Mouse (Mus musculus) limb, embryonic 14.5 days (tissue): ENCODE results near the gene Bhlhe40. TPM values are rescaled to one million over a fixed set of nuclear protein-coding genes. Genes with fewer than 3 reads are reported as not detected.
A peak's percentile ranks its signal among the peaks of the same experiment; 100 is the strongest.

ENCODE experiments used
- ATAC-seq: fragments of 200-750 bp; cut with Nextera tagmentation; 2 replicates; pipeline ENCODE4 v1.8.0; 2017; ENCODE audit warnings: low read depth, moderate number of reproducible peaks, moderate TSS enrichment; ENCODE audit not compliant: low FRiP score
- DNase-seq: peaks from one replicate; pipeline ENCODE4 v3.0.0-alpha.2; 2015; ENCODE audit warnings: low spot score
- H3K27ac ChIP-seq: fragments of 300-500 bp; sonication (generic); replicated peaks from 2 replicates; pipeline ENCODE4 v1.5.1; 2014; ENCODE audit warnings: low read depth, mild to moderate bottlenecking, low read length, moderate library complexity, mixed read lengths
- H3K27me3 ChIP-seq: fragments of 300-500 bp; sonication (generic); 2 replicates; pipeline ENCODE4 v1.6.1; 2014; ENCODE audit warnings: low read length, mixed read lengths; ENCODE audit not compliant: control insufficient read depth, insufficient read depth
- H3K36me3 ChIP-seq: fragments of 300-500 bp; sonication (generic); 2 replicates; pipeline ENCODE4 v1.6.1; 2014; ENCODE audit warnings: mild to moderate bottlenecking, low read length, moderate library complexity, mixed read lengths; ENCODE audit not compliant: control insufficient read depth, insufficient read depth
- H3K4me1 ChIP-seq: fragments of 300-500 bp; sonication (generic); 2 replicates; pipeline ENCODE4 v1.6.1; 2014; ENCODE audit warnings: antibody characterized with exemption, low read length, mixed read lengths; ENCODE audit not compliant: control insufficient read depth, insufficient read depth
- H3K4me2 ChIP-seq: fragments of 300-500 bp; sonication (generic); replicated peaks from 2 replicates; pipeline ENCODE4 v1.6.1; 2014; ENCODE audit warnings: low read depth, mild to moderate bottlenecking, low read length, moderate library complexity; ENCODE audit not compliant: severe bottlenecking
- H3K4me3 ChIP-seq: fragments of 300-500 bp; sonication (generic); replicated peaks from 2 replicates; pipeline ENCODE4 v1.5.1; 2014; ENCODE audit warnings: low read length
- H3K9ac ChIP-seq: fragments of 300-500 bp; sonication (generic); 2 replicates; pipeline ENCODE4 v1.6.1; 2014; ENCODE audit warnings: mild to moderate bottlenecking, low read depth, low read length, moderate library complexity; ENCODE audit not compliant: severe bottlenecking
- H3K9me3 ChIP-seq: fragments of 300-500 bp; sonication (generic); 2 replicates; pipeline ENCODE4 v1.6.1; 2016; ENCODE audit warnings: low read length; ENCODE audit not compliant: control insufficient read depth
- POLR2A ChIP-seq: fragments of 200-500 bp; IDR thresholded peaks from 2 replicates; pipeline ENCODE4 v1.8.0; 2012; ENCODE audit warnings: inconsistent platforms, mild to moderate bottlenecking, moderate library complexity, borderline replicate concordance; ENCODE audit not compliant: insufficient read depth, insufficient read length; ENCODE audit errors: extremely low read depth
- WGBS: fragments of 180-500 bp; shearing (Covaris S2); extraction: QIAGEN DNeasy Blood & Tissue Kit; methylation state at CpG from one replicate; pipeline ENCODE4 v1.1.7; 2014; 5-methylcytosine and 5-hydroxymethylcytosine counted together
- polyA plus RNA-seq, 2 experiments: library from polyadenylated mRNA; depleted of rRNA in 1 of 2; stranded (reverse) in 1 of 2; unstranded in 1 of 2; fragments of >200 nt; fragmentation: Nextera tagmentation in 1 of 2; extraction: Ambion mirVana in 1 of 2; gene quantifications; 2 replicates each; pipeline versions ENCODE4 v1.2.1 to v1.2.3; 2012 to 2014

Bhlhe40 gene
- polyA plus RNA-seq, 2 experiments: 11.9 to 31.7 TPM

DNA sequence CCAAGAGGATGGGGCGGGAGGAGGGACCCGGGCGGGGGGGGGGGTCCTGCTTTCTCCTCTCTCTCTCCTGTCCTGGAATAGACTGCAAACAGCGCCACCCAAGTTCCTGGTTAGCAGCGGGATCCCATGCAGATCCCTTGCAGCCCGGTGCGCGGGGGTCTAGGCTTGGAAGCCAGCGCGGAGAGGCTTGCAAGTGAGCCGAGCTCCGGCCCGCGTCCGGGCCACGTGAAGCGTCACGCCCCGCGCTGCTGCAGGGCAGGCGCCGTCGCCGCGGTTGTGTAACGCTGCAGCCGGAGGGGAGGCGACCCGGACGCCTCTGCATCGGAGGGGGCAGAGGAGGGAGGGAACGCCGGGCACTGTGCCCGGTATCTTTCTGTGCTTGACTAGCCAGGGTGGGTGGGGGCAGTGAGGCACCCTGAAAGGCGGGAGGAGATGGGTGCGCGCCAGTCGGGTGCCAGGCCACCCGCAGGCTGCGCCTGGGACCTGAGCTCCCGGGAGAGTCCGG, 1.2 kb upstream of the Bhlhe40 start:
- under 1% methylated on average over 24 of the region's 42 CpGs for WGBS
- peak; percentile 84 for DNase-seq
- 0 out of 2 replicates have a peak, but pooled peaks have one; percentile 33 for TF ChIP-seq POLR2A
- H3K27me3 ChIP-seq: no peaks in the 10 kb centered on the region; the same call in 1 of the 2 replicates
- no peaks in the 10 kb centered on the region for H3K9me3 ChIP-seq
- peaks cover 15% of the 10 kb centered on the region; the same call in 1 of the 2 replicates for H3K4me1 ChIP-seq
- H3K4me2 ChIP-seq: peak overlapping the region; percentile 94
- ATAC-seq: peak; percentile 71
- H3K36me3 ChIP-seq: no peaks in the 10 kb centered on the region
- peak overlapping the region; percentile 60 for H3K4me3 ChIP-seq
- peak overlapping the region; percentile 90 for H3K27ac ChIP-seq
- H3K9ac ChIP-seq: peak overlapping the region; percentile 70

DNA sequence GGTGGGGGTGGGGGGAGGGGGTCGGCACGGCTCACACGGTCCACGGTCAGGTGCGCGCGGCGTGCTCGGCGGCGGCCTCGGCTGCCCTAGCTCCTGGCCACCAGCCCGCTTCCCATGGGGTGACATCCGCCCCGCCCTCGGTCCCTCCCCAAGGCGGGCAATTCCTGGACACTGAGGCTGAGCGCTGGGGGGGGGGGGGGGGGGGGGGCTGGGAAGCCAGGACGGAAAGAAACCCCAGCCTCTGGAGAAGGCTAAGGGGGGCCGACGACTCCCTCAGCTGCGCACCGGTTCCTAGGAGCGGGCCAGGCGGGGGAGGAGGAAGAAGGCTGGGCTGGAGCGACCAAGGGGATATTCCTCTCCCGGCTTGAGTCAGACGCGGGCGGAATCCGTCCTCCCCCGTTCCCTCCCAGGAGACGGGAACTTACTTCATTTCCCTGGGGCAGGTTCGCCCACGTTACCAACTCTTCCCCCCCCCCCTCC, 663 bp upstream of the Bhlhe40 start:
- peaks cover 15% of the 10 kb centered on the region; the same call in 1 of the 2 replicates for H3K4me1 ChIP-seq
- no peaks in the 10 kb centered on the region for H3K9me3 ChIP-seq
- 0 out of 2 replicates have a peak, but pooled peaks cover 3% of the 10 kb centered on the region for H3K36me3 ChIP-seq
- no peak for TF ChIP-seq POLR2A
- WGBS: 0% methylated on average over 9 of the region's 35 CpGs
- DNase-seq: peak; percentile 79
- H3K4me3 ChIP-seq: peak overlapping the region; percentile 60
- H3K27ac ChIP-seq: peak overlapping the region; percentile 90
- no peaks in the 10 kb centered on the region; the same call in 1 of the 2 replicates for H3K27me3 ChIP-seq
- H3K9ac ChIP-seq: peak overlapping the region; percentile 70
- peak; percentile 71 for ATAC-seq
- H3K4me2 ChIP-seq: peak overlapping the region; percentile 94

DNA sequence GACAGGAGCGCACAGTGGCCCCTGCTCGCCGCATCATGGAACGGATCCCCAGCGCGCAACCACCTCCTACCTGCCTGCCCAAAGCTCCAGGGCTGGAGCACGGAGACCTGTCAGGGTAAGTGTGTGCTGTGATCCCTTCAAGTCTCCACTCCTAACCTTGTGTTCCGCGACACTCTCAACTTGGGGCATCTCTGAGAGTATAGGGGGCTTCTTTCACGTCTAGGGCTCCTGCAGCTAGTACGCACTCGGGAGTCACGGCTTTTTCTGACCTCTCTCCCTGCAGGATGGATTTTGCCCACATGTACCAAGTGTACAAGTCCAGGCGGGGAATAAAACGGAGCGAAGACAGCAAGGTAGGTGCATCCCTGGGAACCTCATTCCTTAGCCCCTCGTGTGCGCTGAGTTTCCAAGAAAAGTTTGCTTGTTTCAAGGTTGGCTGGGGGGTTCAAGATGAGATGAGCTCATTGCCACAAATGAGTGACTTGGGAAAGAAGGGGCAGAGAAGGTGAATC, 505 bp downstream of the Bhlhe40 start:
- peaks cover 15% of the 10 kb centered on the region; the same call in 1 of the 2 replicates for H3K4me1 ChIP-seq
- peak overlapping the region; percentile 74 for H3K27ac ChIP-seq
- peak overlapping the region; percentile 94 for H3K4me2 ChIP-seq
- TF ChIP-seq POLR2A: no peak
- H3K4me3 ChIP-seq: peak overlapping the region; percentile 60
- no peaks in the 10 kb centered on the region for H3K9me3 ChIP-seq
- H3K9ac ChIP-seq: peak overlapping the region; percentile 70
- H3K27me3 ChIP-seq: no peaks in the 10 kb centered on the region; the same call in 1 of the 2 replicates
- WGBS: under 1% methylated on average over 18 of the region's 18 CpGs
- no peak for ATAC-seq
- no peak for DNase-seq
- H3K36me3 ChIP-seq: peaks cover 14% of the 10 kb centered on the region

DNA sequence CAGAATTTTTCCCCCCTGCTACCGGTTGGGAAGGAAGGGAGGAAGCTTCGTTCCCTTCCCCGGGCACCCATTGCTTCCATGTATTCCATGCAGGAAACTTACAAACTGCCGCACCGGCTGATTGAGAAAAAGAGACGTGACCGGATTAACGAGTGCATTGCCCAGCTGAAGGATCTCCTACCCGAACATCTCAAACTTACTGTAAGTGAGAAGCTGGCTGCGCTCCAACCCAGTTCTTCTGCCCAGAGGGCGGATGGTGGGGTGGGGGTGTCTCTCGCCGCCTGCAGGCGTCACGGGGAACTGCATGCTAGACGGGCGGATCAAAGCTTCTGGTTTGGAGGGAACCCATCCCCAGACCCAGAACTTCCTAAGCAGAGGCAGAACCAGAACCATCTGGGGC, 983 bp downstream of the Bhlhe40 start:
- Histone ChIP-seq H3K27me3 (no peaks in the 10 kb centered on the region; the same call in 1 of the 2 replicates), H3K36me3 (peaks cover 16% of the 10 kb centered on the region), H3K27ac (no peak overlapping the region), H3K4me3 (peak overlapping the region; percentile 60), H3K9me3 (no peaks in the 10 kb centered on the region), H3K4me1 (peaks cover 15% of the 10 kb centered on the region; the same call in 1 of the 2 replicates), H3K9ac (peak overlapping the region; percentile 70), H3K4me2 (peak overlapping the region; percentile 94)
- TF ChIP-seq POLR2A: no peak
- 0% methylated on average over 17 of the region's 17 CpGs for WGBS
- ATAC-seq (no peak), DNase-seq (peak; percentile 88)

DNA sequence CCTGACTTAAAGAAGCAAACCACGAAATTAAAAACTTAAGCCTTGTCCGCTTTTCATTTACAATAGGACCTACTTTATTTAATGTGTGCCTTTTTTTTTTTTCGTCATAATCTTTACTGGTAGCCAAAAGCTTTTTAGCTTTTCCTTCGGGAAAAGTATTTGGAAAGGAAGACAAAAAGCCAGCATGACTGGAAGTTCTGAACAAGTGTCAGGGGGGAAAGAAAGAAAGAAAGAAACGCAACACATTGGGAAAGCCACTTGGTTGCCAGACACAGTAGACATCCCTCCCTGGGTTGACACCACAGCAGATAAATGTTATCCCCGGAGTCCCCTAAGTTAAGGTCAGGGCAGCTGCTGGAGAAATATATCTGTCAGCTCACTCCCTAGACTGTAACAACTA, 1.5 kb downstream of the Bhlhe40 start:
- no peaks in the 10 kb centered on the region for H3K9me3 ChIP-seq
- H3K9ac ChIP-seq: no peak overlapping the region
- no peak overlapping the region for H3K27ac ChIP-seq
- ATAC-seq (no peak), DNase-seq (no peak)
- H3K4me1 ChIP-seq: peaks cover 15% of the 10 kb centered on the region; the same call in 1 of the 2 replicates
- WGBS: 48% methylated on average over 6 of the region's 6 CpGs
- H3K4me2 ChIP-seq: peak overlapping the region; percentile 94
- no peak for TF ChIP-seq POLR2A
- H3K36me3 ChIP-seq: peaks cover 16% of the 10 kb centered on the region
- H3K4me3 ChIP-seq: peak overlapping the region; percentile 60
- H3K27me3 ChIP-seq: no peaks in the 10 kb centered on the region; the same call in 1 of the 2 replicates
